Mouse (Mus musculus): ENCODE measurements around the gene Ubiad1.

The Ubiad1 gene

DNA sequence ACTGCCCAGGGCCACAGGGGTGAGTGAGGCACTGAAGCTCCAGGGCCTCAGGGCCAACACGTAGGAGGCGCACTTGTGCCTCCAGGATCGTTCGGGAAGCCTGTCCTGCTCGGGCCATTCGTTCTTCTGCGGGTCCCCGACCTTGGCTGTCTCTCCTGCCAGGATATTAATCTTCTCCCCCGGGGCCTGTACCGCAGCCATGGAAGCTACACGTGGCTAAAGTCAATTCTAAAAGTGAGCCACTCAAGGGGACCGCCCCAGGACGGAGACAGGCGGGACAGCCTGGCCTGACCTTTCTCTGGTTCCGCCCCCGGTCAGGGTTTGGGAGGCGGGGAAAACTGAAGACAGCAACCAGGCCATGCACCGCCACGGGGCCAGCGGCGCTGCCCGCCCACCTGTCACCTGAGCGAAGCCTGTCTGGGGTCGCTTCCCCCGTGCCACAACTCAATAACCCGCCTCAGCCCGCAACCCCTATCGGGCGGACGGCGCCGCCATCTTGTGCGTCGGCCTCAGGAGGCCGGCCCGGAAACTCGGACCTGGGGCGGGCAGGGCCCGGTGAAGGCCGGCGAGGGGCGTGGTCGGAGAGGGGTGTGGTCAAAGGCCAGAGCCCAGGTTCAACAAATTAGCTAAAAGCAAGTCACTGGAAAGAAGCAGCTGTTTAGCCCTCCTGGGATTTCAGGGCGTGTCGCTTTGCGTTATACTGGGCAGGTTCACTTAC is at the start of gene Ubiad1:
TSS of gene Ubiad1 (minus strand) at position 522 of the 718 bp plus-strand sequence.
- DNase-seq (ENCODE audit: low read depth, low spot score) = peak; percentile 71

DNA sequence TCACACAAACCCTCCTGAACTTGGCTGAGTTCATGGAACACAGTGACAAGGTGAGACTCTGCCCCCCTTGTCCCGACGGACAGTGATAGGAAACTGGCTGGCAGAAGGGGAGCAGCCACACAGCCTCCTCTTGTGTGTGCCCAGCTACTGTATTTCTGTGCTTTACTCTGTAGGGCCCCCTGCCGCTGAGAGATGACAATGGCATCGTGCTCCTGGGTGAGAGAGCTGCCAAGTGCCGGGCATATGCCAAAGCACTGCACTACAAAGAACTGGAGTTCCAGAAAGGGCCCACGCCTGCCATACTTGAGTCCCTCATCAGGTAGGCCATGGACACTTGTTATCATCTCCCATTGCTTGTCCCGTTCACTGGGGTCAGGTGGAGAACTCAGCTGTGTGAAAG is 46.9 kb upstream of the Ubiad1 start:
- no peak for DNase-seq (ENCODE audit: low read depth, low spot score)

DNA sequence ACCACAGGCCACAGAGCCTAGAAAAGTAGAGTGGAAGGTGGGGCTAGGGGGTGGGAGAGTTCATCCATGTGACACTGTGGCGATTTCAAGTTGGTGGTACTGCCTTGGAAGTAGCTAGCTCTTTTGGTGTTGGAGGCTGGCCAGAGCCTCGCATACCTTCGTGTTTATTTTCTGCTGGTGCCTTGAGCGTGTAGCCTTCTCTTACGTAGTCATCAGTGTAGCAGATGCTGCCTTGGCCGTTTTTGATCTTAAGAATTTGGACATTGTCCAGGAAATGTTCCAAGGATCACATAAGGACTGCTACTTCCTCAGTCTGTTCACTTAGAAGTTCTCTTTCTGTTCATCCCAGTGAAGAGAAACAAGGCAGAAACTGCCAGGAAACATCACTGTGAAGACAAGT is 45.9 kb upstream of the Ubiad1 start:
- no peak for DNase-seq (ENCODE audit: low read depth, low spot score)

DNA sequence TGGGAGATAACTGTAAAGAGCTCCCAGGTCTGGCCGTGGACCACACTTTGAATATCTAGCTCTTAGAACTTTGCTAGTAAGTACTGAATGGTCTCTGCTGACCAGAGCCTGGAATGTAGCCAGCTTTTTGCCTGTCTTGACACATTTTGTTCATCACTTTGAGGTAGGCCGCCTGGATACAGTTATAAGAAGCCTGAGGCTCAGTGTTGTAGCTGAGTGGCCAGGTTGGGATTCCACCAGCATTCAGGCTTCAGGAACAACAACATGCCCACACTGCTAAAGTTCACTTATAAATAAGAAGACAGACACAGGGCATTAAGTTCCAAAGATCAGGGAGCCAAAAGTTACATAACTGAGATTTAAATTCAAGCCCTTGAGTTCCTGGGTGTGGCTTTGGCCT is 43.3 kb upstream of the Ubiad1 start:
- no peak for DNase-seq (ENCODE audit: low read depth, low spot score)

DNA sequence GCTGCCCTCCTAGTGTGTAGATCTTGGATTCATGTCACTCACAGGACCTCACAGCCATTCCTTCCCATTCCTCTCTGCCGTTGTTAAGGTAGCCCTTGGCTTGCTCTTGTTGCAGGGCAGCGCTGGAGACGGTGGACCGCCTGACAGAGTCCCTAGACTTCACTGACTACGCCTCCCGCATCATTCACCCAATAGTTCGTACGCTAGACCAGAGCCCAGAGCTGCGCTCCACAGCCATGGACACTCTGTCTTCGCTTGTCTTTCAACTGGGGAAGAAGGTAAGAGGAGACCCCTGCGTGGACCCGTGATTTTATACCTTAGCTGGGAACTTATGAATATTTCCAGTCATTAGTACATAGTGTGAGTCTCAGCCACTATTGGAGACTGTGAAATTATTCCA is 39.9 kb upstream of the Ubiad1 start:
- no peak for DNase-seq (ENCODE audit: low read depth, low spot score)

DNA sequence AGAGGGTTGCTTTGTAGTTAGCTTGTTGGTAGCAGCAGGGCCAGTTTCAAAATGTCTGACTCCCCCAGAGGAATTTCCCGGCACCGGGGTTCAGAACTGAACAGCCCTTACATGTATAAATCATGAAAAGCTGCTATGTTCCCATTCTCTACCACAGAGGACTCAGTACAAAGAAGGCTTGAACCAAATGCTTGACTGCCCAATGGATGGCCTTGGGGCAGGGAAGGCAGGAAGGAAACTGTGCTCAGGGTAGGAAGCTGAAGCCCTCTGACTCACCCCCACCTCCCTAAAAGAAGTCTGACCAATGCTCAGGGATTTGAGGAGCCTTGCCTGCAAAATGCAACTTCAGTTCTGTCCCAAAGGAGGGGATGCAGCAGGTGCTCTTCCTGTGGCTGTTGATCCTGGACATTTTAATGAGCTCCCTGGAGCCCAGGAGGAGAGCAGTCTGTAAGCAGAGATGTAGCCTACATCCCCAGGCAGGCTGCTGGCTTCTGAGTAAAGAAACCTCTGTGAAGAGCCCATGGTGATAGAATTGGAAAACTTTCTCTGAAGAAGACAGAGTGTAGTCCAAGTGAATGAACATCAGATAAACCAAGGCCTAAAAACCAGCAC is 37.1 kb upstream of the Ubiad1 start:
- DNase-seq (ENCODE audit: low read depth, low spot score) = no peak

DNA sequence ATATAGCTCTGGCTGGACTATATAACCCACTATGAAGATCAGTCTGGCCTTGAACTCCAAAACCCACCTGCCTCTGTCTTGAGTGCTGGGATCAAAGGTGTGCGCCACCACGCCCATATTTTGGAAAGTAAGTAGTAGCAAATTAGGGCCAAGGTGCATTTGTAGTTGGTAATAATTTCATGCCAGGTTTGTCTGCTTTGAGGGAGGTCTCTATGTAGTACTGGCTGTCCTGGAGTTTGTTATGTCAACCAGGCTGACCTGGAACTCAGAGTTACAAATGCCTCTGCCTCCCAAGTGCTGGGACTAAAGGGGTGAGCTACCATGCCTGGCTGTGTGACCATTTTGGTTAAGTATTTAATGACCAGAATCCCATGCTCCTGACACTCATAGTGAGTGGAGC is 35.7 kb upstream of the Ubiad1 start:
- DNase-seq (ENCODE audit: low read depth, low spot score) = no peak

DNA sequence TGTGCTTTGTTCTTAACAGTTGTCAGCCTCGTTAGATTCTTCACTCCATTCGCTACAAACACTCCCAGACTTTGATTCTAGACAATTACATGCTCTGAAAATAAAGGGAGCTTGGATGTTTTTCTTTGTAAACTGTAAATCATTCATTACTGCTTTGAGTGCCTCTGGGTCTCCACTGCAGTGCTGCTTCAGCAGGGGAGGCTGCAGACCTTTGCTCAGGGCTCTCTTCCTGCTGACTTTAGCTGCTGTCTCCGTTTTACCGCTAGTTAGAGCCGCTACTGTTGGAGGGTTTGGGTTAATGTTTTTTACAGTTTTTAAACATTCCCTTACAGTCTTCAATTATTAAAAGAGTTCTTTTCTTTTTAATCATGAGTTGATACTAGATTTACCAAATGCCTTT is 28.9 kb upstream of the Ubiad1 start:
- DNase-seq (ENCODE audit: low read depth, low spot score) = no peak

DNA sequence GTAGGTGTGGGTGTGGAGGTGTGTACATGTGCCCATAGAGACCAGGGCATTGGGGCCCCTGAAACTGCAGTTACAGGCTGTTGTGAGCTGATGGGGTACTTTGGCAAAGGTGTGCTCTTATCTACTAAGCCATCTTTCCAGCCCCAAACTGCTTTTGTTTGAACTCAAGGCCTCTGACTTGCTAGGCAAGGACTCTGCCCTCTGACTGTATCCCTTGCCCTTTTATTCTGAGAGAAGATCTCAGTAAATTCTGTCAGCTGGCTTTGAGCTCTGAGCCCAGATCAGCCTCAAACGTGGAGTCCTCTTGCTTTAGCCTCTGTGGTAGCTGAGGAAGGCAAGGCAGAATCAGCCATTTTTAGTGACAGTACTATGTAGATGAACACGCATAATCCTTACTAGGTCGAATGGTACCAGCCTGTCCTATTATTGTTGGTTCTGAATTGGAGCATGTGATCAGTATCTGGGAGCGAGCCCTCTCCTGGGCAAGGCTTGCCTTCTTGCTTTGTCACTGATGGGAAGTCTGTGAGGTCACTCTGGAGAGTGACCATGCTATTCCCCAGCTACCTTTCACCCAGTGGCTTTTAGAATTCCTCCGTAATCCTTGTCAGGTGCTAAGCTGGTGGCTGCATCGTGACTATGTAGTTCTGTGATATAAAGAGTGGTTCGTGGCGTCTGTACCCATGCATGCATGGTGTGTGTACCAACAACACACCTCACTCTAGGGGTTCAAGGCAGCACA is 28.0 kb upstream of the Ubiad1 start:
- DNase-seq (ENCODE audit: low read depth, low spot score) = no peak

DNA sequence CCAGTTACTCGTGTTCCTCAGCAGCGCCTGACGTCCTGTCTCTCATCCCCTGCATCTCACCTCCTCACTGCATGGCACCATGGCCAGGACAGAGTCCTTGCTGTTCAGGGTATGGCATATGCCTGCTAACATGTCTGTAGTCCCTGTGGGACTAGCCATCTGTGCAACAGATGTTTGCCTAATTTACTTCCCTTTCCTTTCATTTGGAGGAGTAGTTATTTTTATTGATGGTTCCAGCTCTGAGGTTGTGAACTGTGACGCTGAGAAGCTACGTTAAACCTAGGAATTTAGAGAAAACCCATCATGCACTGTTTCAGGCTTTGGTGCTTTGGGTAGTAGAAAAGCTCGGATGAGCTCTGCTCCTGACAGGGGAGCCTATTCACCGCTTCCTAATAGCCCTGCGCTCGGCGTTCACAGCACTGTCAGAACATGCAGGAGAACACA is 26.8 kb upstream of the Ubiad1 start:
- peak; percentile 87 for DNase-seq (ENCODE audit: low read depth, low spot score)

DNA sequence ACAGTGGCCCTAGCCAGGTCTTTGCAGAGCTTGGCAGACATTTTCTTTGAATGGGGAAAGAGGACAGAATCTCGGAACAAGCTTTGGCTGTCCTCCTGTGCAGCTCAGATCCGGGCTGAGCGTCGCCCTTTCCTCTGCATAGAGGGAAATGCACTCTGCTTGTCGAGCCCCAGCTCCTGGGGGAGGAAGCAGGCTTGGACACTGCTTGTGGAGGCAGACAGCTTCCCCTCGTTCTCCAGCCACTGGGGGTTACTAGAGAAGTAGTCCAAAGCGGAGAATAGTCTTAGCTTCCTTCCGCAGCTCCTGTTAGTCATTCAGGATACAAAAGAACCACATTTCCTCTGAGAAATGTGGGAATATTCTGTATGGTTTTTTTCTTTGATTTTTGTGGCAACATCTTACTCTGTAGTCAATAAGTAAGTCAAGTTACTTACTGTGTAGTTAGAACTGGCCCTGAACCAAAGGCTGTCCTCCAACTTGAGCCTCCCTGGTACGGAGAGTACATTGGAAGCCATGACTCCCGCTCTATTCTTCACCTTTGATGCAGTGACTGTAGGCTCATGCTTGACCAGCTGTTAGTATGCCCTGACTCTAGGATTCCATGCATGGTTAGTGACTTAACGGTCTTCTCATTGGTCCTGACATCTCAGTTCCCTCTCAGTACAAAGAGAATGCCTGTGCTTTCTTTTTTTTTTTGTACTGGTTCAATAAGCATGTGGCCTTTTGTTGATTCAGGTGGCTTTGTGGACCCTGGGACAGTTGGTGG is 25.1 kb upstream of the Ubiad1 start:
- DNase-seq (ENCODE audit: low read depth, low spot score) = no peak

DNA sequence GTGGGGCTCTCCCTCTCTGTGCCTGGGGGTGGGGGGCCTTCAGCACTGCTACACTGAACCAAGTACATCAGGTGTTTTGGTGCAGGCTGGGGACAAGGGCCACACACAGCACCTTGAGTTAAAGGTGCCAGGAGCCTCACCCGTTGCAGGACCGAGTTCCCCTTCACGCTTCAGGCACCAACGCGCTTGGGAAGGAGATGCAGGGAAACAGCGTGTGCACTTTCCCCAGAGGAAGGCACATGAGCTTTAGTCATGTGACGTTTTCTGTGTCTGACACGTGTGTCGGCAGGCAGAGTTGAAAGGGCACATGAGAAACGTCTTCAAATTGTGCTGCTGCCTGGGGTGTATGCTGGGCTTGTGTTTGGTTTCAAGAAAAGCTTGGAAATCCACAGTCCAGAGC is 23.8 kb upstream of the Ubiad1 start:
- no peak for DNase-seq (ENCODE audit: low read depth, low spot score)

DNA sequence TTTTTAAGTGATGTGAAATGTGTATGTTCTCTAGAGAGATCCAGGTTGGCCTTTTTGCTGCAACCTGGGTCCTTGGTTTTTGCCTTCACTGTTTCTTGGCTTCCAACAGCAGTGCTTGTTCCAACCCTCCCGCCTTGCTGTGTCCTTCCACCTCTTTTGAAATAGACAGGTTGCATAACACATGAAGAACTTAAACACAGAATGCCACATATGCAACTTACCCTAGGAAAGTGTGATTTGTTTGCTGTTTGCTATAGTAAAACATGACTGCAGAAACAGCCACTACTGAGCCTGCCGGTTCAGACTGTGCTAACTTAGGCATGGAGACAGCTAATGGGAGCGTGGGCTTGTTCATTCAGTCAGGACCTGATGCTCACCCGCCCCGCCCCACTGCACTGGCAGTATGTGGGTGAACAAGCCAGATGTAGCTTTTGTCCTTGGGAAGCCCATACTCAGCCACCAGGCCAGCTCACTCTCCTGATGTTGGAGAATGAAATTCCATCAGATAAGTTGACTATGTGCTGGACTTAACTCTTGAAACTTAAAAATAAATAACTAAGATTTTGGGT is 22.0 kb upstream of the Ubiad1 start:
- DNase-seq (ENCODE audit: low read depth, low spot score) = no peak

DNA sequence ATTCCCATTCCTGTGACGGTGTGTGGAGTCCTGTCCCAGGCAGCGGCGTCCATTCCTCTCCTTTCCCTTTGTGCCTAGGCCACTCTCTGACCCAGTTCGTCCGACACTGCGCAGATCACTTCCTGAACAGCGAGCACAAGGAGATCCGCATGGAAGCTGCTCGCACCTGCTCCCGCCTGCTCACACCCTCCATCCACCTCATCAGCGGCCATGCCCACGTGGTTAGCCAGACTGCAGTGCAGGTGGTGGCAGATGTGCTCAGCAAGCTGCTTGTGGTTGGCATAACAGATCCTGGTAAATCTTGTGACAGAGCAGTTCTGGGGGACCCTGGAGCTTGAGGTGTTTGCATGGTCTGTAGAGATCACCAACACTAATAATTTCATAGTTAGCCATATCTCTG is 20.3 kb upstream of the Ubiad1 start:
- no peak for DNase-seq (ENCODE audit: low read depth, low spot score)

DNA sequence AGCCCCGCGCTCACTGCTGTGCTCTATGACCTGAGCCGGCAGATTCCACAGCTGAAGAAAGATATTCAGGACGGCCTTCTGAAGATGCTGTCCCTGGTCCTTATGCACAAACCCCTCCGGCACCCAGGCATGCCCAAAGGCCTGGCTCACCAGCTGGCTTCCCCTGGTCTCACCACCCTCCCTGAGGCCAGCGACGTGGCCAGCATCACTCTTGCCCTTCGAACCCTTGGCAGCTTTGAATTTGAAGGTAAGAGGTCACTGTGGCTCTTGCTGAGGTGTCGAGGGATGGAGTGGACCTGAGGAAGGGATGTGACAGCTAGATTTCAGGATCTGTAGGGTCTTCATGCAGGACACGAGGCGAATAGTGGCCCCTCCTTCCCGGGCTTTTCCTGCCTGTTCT is 19.7 kb upstream of the Ubiad1 start:
- no peak for DNase-seq (ENCODE audit: low read depth, low spot score)

DNA sequence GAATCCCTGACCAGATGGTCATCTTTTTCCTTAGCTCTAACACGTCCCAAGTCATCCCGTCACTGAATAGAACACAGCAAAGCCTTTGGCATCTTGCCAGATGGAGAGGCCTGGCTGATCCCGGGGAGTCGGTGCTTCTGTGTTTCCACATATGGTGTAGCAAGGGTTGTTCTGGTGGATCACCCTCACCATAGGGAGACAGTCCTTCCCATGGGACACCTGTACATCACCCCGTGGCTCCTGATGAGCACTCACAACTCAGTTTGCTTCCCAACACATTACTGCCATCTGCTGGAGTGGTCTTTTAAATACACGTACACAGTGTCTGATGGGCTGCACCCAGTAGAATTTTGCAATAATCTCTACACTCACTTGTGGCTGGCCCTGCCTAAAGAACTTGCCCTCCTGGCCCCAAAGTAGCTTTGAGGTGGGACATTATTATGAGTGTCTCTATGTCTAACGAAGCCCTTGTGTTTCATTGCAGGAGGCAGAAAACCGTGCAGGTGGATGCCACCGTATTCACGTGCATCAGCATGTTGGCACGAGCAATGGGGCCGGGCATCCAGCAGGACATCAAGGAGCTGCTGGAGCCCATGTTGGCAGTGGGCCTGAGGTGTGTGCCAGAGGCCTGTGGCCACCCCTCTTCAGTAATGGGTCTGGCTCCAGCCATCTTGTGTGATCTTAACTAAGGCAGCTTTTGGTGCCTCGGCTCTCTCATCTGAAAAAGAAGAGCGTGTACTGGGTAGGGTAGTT is 18.8 kb upstream of the Ubiad1 start:
- DNase-seq (ENCODE audit: low read depth, low spot score) = no peak

DNA sequence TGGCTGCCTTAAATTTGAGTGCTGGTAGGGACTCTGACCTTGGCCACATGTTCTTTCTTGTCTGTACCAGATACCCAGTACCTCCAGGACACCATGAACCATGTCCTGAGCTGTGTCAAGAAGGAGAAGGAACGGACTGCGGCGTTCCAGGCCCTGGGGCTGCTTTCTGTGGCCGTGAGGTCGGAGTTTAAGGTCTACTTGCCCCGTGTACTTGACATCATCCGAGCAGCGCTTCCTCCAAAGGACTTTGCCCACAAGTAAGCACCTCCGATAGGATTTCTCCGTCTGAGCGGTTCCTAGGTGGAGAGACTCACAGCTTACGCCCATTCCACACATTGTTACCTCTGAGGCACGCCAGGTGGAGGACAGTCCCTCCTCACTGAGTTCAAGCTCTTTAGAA is 18.1 kb upstream of the Ubiad1 start:
- no peak for DNase-seq (ENCODE audit: low read depth, low spot score)

DNA sequence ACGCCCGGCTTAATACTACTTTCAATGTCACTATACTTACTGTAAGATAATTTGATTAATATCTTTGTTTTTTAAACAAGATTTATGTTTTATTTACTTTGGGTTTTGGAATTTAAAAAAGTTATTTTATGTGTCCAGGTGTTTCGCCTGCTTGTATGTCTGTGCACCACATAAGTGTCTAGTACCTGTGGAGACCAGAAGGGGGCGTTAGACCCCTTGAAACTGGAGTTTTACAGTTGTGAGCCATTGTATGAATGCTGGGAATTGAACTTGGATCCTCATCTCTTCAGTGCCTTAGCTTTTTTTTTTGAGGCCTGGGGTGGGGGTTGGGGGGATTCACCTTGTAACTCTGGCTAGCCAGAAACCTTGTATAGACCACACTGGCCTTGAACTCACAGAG is 17.2 kb upstream of the Ubiad1 start:
- DNase-seq (ENCODE audit: low read depth, low spot score) = no peak

DNA sequence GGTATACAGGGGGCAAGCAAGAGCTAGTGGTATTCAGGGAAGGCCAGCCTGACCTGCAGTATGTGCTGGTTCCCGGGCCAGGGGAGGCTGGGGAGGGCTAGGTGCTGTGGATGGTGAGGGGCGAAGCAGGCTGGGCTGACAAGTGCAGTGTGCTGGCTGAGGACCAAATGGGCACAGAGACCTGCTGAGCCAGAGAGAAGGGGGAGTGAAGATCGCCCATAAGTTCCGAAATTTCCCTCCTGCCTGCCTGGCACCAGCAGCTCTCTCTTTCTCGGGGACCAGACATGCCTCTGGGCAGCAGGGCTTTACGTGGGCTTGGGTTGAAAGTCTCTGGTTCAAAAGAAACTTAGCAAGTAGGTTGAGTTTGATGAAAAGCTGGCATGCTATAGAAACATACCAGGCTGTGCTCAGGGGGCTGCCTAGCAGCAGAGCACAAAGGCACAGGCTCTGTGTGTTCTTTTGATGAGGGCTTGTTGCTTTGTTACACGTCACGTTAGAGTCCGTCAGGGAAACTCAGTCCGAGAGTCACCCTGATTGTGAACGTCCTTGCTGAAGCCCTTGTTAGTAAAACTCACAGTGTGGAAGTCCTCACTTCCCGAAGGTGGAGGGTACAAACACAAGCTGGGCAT is 16.2 kb upstream of the Ubiad1 start:
- DNase-seq (ENCODE audit: low read depth, low spot score) = no peak

DNA sequence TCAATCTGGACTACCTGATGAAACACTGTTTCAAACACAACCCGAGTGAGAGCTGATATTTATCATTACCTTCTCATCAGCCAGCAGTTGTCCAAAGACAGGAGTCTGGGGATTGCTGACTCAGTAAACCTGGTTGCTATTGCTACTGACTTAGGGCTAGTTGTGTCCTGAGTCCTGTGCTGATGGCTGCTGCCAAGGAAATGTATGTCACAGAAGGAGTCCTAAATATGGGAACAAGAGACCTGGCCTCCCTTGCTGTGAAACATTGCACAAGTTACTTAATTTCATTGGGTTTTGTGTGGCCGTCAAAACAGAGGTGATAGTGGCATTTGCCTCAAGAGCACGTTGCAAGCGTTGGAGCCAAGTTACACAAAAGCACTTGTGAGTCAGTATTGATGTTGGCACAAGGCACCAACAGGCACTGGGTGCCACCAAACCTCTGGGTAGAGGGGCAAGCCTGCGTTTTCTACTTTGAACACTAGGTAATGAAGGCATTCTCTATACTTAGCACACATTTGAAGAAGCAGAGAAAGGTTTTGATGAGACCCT is 11.0 kb upstream of the Ubiad1 start:
- no peak for DNase-seq (ENCODE audit: low read depth, low spot score)
